In genomic region chr3:131627476-131627875, GRCm38 (mm10) we compare ENCODE assay signal across 26 mouse cellular contexts.
"Had no signal": no experiment of that assay in that cellular context is flagged by ENCODE, and none has a peak within 500 bp of the region (broad histone marks: within the 10 kb centered on the region; RNA-seq: fewer than 3 reads in every experiment).

No protein-coding gene starts in this region.

- H3K4me3 ChIP-seq: heart, embryonic 13.5 days; heart, embryonic 15.5 days; intestine, embryonic 15.5 days; kidney, embryonic 15.5 days; limb, embryonic 13.5 days; limb, embryonic 15.5 days; liver, embryonic 12.5 days had no signal

- DNase-seq: gastrocnemius, postnatal 14 days; gastrocnemius, postnatal 36 days; heart, adult 18-20 months; heart, postnatal 14 days; heart, postnatal 36 days; kidney, adult 11 months; kidney, adult 2 months; kidney, adult 9 months; kidney, postnatal 14 days; kidney, postnatal 36 days; layer of hippocampus, adult 9-11 months; layer of hippocampus, postnatal 36 days; left cerebral cortex, postnatal 4 days had no signal

- H3K9ac ChIP-seq: heart, embryonic 13.5 days; heart, embryonic 15.5 days; hindbrain, embryonic 14.5 days; intestine, embryonic 15.5 days; kidney, embryonic 15.5 days; limb, embryonic 13.5 days; limb, embryonic 15.5 days; liver, embryonic 12.5 days; liver, embryonic 14.5 days had no signal

- H3K9me3 ChIP-seq: heart, embryonic 13.5 days; heart, embryonic 15.5 days; intestine, embryonic 15.5 days; kidney, embryonic 15.5 days; limb, embryonic 13.5 days; limb, embryonic 15.5 days; liver, embryonic 12.5 days had no signal

- H3K36me3 ChIP-seq: heart, embryonic 15.5 days had no signal

- H3K4me1 ChIP-seq: heart, embryonic 13.5 days; heart, embryonic 15.5 days; intestine, embryonic 15.5 days; limb, embryonic 13.5 days; liver, embryonic 12.5 days had no signal

- ATAC-seq: hindbrain, embryonic 16.5 days; inflammation-experienced regulatory T-cells, adult 6 months; intestine, embryonic 15.5 days; liver, embryonic 12.5 days had no signal

- H3K4me2 ChIP-seq: heart, embryonic 11.5 days; heart, embryonic 13.5 days; heart, embryonic 15.5 days; hindbrain, embryonic 14.5 days; intestine, embryonic 15.5 days; kidney, embryonic 15.5 days; limb, embryonic 13.5 days; limb, embryonic 15.5 days; liver, embryonic 12.5 days had no signal

- H3K27me3 ChIP-seq: heart, embryonic 13.5 days; heart, embryonic 15.5 days; intestine, embryonic 15.5 days; kidney, embryonic 15.5 days; limb, embryonic 13.5 days; limb, embryonic 15.5 days; liver, embryonic 12.5 days had no signal

- H3K27ac ChIP-seq: heart, embryonic 13.5 days; heart, embryonic 15.5 days; hindbrain, embryonic 14.5 days; intestine, embryonic 15.5 days; kidney, embryonic 15.5 days; kidney, postnatal 0 days; limb, embryonic 13.5 days; limb, embryonic 15.5 days; liver, embryonic 12.5 days; liver, embryonic 14.5 days had no signal
